Mouse (Mus musculus) liver, adult (tissue): ENCODE measurements around the gene Rbpj.

Source experiments
- GATA4 ChIP-seq: IDR thresholded peaks from 2 replicates; pipeline ENCODE4 v1.6.1; 2014; ENCODE audit warnings: mild to moderate bottlenecking, low read length; ENCODE audit not compliant: insufficient replicate concordance

The Rbpj gene

GRCm38 (mm10) chr5:53486966-53487592, 21.1 kb downstream of the Rbpj start:
- TF ChIP-seq GATA4, result no peak

- no peak for TF ChIP-seq GATA4
These were observed 24.7 kb downstream of the Rbpj start for GRCm38 (mm10) chr5:53490697-53491099.

- TF ChIP-seq GATA4, result no peak
These were observed 27.8 kb downstream of the Rbpj start for GRCm38 (mm10) chr5:53493756-53494155.

- TF ChIP-seq GATA4, result no peak
These were observed 28.7 kb downstream of the Rbpj start for GRCm38 (mm10) chr5:53494536-53495159.

GRCm38 (mm10) chr5:53496846-53497549, 31.0 kb downstream of the Rbpj start:
- no peak for TF ChIP-seq GATA4

- TF ChIP-seq GATA4, result no peak
These were observed 33.6 kb downstream of the Rbpj start for GRCm38 (mm10) chr5:53499571-53499970.

- TF ChIP-seq GATA4, result no peak
These were observed 34.7 kb downstream of the Rbpj start for GRCm38 (mm10) chr5:53500509-53501145.

GRCm38 (mm10) chr5:53503261-53503660, 37.3 kb downstream of the Rbpj start:
- TF ChIP-seq GATA4, result no peak

GRCm38 (mm10) chr5:53505751-53506150, 39.8 kb downstream of the Rbpj start:
- no peak for TF ChIP-seq GATA4

GRCm38 (mm10) chr5:53507371-53507770, 41.4 kb downstream of the Rbpj start:
- no peak for TF ChIP-seq GATA4

GRCm38 (mm10) chr5:53509465-53509864, 43.5 kb downstream of the Rbpj start:
- no peak for TF ChIP-seq GATA4

GRCm38 (mm10) chr5:53509927-53510326, 44.0 kb downstream of the Rbpj start:
- no peak for TF ChIP-seq GATA4

- no peak for TF ChIP-seq GATA4
These were observed 45.5 kb downstream of the Rbpj start for GRCm38 (mm10) chr5:53511426-53511825.

GRCm38 (mm10) chr5:53514959-53515612, 49.1 kb downstream of the Rbpj start:
- TF ChIP-seq GATA4, result no peak

- TF ChIP-seq GATA4, result no peak
These were observed 50.5 kb downstream of the Rbpj start for GRCm38 (mm10) chr5:53516482-53516881.
